Mouse (Mus musculus) cerebellum, adult (tissue): Measurements from ENCODE around the gene Myh2.

Source experiments
- ATAC-seq: cut with Nextera tagmentation; 2 replicates; pipeline ENCODE4 v1.9.2; 2017; ENCODE audit warnings: mild to moderate bottlenecking, moderate library complexity, mixed read lengths; ENCODE audit not compliant: insufficient number of reproducible peaks, low FRiP score, low TSS enrichment

Gene Myh2

DNA sequence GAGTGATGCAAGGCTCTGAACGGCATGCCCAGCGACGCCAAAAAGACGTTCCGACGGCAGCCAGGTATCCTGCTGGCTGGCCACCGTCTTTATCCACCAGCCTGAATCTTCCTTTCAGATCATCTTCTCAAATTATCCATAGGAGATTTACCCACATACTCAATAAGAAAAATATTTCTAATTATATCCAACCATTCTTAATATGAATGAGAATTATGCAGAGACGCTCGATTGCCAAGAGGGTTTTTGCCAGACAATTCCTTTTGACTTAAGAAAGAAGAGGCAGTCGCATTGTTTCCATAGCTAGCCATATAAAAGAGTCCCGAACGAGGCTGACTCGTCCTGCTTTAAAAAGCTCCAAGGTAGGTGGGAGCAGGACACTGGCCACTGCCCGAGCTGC is at the start of gene Myh2:
Myh2 (plus strand) TSS at position 301 of the 400 bp plus-strand sequence.
- no peak for ATAC-seq

DNA sequence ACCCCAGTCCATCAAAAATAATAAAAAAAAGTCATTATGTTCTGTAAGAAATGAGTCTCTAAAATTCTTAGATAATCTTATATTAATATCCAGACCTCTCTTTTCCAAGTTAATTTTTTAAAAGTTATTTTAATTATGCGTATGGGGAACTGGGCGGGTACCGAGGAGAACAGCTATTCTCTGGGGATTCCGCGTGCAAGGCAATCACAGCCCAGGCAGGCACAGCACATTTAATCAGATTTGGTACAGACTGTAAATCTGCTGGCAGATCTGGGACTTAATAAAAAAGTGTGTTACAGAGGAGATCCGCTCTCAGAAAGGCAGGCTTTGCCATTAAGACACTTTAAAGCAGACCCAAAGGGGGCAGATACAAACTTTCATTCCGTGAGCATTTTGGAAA is 45.9 kb upstream of the Myh2 start:
- ATAC-seq, result no peak

DNA sequence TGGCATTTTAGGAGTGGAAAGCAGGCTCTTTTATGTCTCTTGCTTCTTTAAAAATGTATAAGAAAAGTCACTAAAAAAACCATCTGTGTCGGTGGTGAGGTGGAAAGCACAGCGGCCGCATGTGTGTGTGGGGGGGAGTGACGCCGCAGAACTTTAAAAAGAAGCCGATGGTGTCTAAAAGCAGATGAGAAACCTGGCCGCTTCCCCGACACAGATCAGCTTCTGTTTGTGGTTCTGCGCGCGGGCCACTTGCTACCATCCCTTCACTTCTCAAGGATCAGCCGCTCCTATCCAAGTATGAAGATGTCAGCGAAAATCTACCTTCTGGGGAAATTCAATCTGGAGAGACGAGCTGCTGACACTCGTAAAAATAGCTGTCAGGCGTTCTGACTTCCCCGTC is 45.5 kb upstream of the Myh2 start:
- no peak for ATAC-seq

DNA sequence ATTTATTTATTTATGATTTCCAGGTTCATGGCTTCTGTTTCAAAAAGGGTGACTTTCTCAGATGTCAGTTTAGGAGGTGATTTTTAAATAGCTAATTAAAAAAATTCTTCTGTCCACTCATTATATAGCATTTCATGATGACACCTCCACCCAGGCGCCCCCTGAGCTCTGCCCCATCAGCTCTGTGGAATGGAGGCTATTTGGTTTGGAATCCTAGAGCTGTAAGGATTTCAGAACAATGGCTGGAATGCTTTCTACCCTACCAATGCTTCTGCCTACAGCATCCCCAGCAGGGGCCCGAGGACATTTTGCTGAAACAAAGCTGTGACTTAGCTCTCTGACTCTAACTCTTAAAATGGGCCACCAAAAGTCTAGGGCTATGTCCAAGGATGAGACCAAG is 37.3 kb upstream of the Myh2 start:
- ATAC-seq, result no peak

DNA sequence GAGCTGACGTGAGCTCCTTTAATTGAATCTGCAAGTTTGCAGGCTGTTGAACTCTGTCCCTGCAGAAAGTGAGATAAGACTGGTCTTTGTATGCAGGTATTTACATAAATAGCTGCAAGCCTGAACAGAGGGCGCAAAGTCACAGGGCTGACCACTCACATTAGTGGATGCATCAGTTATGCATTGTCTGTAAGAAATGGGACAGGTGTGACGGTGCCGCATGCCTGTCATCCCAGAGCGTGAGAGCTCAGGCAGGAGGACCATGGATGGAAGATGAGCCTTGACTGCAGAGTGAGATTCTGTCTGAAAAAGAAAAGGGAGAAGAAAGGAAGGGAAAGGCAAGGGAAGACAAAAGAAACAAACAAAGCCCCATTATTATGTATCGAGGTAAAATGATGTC is 36.2 kb upstream of the Myh2 start:
- ATAC-seq, result no peak

DNA sequence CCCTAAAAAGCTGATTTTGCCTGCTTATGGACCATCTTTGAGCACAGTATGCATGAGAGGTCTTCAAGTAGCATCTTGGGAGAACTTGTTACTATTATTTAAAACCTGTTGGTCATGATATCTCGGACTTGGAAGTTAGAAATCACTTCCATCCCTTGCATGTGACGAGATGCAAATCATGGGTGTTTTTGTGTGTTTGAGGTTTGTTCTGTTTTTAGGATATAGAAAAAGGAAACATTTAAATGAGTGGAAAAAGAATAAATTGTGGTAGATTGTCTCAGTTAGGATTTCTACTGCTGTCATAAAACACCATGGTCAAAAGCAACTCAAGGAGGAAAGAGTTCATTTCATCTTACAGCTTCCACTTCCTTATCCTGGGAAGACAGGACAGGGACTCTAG is 35.3 kb upstream of the Myh2 start:
- ATAC-seq, result no peak

DNA sequence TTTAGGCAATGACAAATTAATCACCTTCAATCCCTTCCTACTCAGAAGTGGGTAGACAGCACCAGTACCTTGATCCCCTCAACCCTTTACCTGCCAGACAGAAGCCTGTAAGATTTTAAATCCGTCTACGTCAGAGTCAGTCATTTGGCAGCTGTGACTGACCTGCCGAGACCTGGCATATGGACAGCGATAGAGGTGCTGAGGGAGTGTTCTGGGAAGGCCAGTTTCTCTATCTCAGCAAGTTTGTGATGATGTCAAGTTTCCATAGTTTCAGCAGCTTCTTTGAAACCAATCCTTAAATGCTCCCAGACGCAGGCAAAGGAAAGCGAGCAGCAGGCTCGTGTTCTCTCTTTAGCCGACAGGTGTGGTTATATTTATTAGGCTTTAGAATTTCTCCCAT is 31.3 kb upstream of the Myh2 start:
- ATAC-seq, result no peak

DNA sequence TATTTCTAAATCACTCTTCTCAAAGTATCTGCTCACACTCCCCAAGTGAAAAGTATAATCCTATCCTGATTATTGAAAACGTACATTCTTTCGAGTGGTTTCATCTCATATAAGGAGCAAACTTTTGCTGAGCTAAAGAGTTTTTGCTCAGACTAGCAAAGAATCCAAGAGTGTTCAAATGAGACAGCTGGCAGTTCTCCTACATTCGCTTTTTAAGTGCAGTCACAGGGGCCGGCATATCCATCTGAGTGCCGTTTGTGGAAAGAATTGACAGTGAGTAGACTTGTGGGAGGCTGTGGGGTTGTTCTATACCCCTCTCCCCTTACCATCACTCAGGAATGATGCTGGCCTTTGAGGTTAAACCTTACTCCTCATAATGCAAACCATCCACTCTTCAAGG is 30.7 kb upstream of the Myh2 start:
- ATAC-seq, result no peak

DNA sequence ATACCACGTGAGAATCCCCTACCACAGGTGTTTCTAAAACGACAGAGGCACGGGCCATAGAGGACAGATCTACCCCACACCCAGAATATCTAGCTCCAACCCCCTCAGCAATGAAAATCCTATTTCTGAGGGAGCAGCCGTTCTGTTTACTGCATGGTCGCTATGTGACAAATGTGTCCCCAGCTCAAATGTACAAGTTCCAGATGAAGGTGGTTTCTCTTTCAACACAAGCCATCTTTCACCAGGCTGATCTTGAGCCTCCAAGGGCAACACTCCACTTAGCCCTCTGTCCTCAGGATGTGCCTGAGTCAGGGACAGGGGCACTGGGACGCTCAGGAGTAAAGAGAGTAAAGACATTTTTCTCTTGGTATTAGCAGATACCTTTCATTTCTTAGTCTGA is 29.8 kb upstream of the Myh2 start:
- ATAC-seq, result no peak

DNA sequence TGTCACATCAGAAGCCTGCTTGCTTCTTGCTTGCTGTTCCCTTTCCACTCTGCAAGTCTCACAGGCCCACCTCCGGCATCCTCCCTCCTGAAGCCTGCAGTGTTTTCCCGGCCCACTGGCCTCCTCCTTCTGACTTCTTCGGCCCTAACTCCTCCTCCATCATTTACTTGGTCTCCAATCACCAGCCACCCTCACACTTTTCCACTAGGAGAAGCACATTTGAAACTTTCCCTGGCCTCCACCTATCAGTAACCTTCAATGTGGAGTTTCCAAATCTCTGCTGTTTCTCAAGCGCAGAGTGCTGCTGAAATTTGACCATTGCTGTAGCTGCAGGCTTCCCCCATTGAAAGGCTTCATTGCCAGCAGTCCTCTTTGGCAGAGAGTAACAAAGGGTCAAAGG is 28.8 kb upstream of the Myh2 start:
- ATAC-seq, result no peak

DNA sequence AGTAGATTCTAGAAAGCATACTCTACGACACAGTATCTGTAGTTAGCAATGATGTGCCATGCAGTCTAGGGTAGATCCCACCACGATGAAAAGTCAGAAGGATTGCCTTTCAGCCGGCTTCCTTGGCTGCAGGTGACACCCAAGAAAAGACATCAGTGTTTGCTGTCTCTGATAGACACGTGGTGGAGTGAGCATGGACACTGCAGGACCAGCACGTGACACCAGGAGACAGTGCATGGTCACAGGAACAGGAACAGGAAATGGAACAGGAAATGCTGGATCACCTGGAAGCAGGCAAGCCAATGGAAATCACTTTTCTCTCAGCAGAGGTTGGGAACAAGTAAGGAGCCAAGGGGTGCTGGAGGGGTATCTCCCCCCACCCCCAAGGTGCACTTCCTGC is 27.8 kb upstream of the Myh2 start:
- no peak for ATAC-seq

DNA sequence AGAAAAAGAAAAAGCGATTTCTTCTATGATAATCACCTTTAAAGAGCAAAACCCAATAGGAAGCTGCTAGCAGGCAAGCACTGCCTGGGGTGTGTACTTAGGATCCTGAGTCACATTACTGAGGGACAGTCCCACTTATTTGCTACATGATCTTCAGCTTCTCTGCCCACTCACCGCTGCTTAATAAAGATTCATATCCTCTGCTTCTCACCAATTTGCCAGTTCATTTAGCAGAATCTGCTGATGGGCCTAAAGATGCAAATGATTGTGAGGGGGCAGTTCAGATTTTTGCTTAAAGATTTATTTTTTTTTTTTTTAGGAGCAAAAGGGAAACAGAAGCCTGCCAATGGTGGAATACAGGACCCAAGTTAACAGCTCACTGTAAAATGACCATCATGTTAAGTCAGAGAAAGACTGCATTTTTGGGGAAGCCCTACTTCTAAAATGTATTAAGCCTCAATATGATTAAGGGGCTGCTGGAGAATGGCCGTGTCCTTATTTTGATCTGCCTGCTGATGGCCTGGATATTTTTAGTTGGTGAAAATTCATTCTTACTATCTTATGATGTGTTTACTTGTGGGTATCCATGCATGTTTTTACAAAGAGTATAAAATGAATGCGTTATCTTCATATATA is 26.8 kb upstream of the Myh2 start:
- no peak for ATAC-seq

DNA sequence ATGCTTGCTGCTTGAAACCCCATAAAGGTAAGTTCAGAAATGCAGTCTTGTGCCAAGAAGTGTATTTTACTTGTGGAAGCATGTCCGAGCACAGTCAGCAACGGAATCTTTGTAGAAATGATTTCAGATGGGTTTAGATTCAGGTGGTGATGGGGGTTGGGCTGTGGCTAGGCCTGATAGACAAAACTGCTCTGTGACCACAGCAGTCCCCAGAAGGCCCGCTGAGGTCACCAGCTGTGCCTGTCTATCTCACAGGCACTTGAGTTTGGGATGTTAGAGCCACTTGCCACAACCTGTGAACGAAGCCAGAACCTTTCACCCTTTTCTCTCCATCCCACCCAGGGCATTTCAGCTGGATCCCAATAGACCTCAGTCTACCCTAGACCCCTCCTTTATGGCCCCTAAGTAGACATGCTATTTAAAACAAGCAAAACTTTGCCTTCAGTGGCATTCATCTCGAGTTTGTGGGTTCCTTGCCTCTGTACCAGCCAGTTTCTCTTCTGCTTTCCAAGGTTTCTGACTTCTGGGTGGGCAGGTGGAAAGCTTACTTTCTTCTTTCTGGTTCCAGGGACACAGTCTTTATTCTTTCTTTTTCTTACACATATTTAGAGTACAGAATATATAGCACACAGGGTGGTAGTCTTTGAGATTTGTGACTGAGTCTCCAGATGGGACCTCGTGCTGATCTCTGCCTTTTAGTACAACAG is 26.1 kb upstream of the Myh2 start:
- ATAC-seq, result no peak

DNA sequence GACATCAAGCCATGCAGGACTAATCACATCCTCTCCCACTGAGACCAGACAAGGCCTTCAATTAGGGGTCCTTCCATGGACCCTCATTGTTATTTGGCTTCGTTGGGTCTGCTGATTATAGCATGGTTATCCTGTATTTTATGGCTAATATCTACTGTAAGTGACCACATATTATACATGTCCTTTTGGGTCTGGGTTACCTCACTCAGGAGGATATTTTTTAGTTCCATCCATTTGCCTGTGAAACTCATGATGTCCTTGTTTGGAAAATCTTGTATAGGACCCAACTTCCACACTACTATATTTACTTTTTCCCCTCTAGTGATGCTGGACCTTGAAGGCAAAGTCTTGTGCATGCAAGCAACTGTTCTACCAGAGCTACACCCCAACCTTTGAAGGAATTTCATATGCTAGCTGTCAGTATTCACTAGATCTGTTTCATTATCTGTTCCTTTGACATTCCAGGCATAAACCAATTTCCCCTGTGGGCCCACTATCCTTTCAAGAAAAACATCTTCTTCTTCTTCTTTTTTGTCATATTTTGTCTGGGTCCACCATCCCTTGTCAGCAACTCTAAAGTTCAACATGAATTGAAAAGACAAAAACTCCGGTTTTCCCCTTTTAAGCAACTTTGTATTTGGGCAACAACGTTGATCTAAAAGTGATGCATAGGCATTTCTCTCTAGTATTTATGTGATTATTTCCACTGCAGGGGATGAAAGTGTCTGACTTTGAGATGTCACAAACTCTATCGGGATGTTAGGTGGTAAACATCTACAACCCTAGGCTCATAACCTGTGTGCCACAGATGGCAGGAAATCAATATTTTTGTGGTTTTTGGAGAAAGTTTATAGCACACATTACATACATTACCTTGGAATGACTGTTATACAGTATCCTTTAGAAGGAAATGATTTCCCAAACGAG is 25.1 kb upstream of the Myh2 start:
- ATAC-seq, result no peak

DNA sequence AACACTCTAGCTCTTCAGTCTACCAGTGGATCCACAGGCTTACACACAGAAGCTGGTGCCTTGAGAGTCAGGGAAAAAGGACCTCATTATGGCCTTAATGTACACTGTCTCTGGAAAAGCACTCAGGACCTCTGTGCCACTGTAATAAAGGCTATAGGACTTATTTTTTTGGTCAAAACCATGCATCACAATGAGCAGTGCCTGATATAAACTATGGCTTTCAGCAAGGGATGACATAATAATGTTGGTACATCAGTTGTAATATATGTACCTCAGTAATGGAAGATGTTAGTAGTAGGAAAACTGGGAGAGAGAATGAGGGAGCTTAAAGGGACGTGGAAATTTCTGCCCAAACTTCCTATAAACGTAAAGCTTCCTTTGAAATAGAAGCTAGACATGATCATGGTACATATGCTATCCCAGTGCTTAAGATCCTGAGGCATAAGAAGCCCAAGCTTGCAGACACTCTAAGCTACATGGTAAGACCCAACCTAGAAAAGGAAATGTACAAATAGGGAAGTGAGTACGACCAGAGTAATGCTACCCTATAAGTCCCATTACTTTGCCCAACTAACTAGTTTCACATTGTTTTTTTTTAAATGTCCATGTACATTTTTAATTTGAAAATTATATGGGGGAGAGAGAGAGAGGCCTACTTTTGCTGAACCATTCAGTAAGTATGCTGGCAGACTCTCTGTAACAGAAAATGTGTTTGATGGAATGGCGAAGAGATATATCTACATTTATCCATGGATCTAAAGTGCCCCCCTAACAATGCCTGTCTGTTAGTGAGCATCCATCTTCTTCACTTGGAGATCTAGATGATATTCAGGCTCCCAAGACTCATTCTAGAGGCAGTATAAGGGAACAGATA is 24.2 kb upstream of the Myh2 start:
- ATAC-seq, result no peak

DNA sequence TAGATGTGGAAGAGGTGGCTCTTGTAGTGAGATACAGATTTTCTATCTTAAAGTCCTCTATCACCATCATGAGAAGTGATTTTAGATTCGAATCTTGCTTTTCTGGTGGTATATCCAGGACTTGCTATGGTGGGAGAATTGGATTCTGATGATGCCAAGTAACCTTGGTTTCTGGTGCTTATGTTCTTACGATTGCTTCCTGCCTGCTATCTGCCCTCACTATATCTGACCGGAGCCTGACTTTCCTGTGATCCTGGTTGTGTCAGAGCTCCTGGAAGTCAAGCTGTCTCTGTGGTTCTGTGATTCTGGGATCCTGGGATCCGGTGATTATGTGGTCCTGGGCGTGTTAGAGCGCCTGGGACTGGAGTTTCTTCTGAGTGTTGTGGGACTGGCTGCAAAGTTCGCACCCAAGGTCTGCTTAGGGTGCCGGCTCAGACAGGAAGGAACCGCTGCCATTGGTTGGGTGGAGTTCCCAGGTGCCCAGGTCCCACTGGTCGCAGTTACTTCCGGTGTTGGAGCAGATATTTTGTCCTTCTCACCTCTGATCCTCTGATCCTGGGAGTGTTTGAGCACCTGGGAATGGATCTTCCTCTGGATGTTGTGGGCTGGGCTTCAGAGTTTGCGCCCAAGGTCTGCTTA is 23.4 kb upstream of the Myh2 start:
- no peak for ATAC-seq

DNA sequence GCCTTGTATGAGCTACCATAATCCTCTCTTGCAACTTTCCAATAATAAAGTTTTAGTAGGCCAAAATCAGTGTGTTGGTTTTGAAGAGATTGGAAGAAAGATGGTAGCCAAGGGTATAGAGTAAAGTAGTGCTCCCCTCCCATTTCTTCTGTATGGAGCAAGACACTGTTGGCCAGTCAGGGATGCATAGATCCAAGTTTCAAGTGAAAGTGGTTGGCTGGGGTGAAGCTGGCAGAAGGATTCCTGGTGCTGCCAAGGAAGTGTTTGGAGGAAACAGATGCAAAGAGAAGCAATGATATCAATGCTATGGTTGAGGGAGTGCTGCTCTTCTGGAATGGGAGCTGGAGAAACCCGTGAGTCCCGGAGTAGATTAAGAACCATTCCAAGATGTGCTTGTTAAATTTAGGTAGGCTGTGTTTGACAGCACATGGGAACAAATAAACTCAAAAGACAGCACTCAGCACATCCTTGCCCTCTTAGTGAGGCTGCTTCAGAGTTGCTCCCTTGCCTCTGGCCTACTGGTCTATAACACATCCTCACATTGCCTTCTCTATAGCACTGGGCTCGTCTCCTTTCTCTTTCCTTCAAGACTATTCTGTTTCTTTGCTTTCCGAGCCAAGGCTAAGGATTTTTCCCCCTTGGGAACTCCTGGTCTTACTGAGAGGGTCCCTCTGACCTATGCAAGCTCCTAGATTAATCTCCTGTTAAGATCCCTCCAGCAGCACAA is 22.4 kb upstream of the Myh2 start:
- ATAC-seq, result no peak

DNA sequence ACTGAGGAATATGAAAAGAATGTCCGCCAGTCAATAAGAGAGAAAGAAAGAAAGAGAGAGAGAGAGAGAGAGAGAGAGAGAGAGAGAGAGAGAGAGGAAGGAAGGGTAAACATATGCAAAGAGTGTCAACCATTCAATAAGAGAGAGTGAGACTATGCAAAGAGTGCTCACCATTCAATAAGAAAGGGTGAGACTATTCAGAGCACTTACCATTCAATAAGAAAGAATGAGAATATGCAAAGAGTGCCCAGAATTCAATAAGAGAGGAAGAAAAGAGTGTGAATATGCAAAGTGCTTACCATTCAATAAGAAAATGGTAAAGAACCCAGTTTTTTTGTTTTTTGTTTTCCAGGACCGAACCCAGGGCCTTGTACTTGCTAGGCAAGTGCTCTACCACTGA is 20.6 kb upstream of the Myh2 start:
- ATAC-seq, result no peak

DNA sequence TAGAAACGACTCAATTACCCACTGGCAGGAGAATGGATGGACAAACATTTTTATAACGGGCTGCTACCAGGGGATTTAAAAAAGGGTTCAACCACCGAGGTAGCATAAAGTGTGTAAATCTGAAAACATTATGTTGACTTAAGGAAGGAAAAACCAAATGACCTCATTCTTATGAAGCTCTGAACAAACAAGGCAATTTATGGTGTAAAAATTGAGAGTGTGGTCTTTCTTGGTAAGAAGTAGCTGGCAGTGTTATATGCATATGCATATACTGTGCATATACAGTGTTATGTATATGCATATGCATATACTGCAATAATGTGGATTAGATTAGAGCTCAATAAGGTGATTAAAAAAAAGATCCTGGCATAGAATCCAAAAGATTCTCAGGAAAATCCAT is 19.7 kb upstream of the Myh2 start:
- no peak for ATAC-seq
